Mouse (Mus musculus) adrenal gland, adult 18-20 months (tissue): ENCODE results near the gene Gpbar1. TPM values are rescaled to one million over a fixed set of nuclear protein-coding genes. Genes with fewer than 3 reads are reported as not detected.
A peak's percentile ranks its signal among the peaks of the same experiment; 100 is the strongest.
"Not testable (repeated sequence)": the region's sequence is repeated elsewhere in the genome, so short reads cannot be mapped to it uniquely, and the experiment has no call there.

Source experiments
- DNase-seq, 2 experiments: peaks; one replicate each; pipeline ENCODE4 v3.0.0; 2021 to 2022; ENCODE audit warnings: low spot score in 2 of 2
- total RNA-seq, 2 experiments: library from RNA; stranded (reverse); gene quantifications; 1 replicate in 1 of 2; 2 replicates in 1 of 2; pipeline ENCODE4 v1.2.3; 2021

Gene Gpbar1
- total RNA-seq, 2 experiments from 2014 or later = not detected

DNA sequence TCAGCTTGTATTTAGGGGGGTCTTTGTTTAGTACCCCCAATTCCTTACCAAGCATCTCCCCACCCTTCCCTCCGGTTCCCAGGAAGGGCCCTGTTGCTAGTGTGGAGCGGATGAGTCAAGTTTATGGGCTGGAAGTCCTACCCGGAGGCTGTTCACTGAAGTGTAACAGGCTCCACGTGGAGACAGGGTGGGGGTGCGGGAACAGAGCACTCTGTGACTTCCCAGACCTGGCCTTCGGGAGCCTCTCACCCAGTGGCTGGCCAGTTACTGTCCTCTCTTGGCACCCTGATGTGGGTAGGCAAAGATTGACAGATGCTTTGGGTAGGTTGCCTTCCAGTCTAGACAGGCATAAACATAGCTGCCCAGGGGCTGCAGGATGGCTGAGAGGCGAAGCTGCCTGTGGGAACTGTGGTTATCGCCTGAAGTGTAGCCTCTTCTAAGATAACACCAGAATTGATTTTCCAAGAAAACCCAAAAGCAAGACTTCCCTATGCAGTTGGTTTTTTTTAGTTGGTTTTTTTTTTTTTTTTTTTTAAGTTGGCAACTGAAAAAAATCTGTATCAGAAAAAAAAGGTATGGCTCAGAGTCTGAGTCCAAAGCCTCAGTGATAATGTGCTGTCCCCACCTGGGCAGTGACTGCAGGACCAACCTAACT lies 340 bp upstream of the Gpbar1 start:
- DNase-seq = no peak

DNA sequence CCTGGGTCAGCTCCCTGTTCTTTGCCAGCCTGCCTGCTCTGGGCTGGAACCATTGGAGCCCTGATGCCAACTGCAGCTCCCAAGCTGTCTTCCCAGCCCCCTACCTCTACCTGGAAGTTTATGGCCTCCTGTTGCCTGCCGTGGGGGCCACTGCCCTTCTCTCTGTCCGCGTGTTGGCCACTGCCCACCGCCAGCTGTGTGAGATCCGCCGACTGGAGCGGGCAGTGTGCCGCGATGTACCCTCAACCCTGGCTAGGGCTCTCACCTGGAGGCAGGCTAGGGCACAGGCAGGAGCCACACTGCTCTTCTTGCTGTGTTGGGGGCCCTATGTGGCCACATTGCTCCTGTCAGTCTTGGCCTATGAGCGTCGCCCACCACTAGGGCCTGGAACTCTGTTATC lies 638 bp downstream of the Gpbar1 start:
- DNase-seq = no peak

DNA sequence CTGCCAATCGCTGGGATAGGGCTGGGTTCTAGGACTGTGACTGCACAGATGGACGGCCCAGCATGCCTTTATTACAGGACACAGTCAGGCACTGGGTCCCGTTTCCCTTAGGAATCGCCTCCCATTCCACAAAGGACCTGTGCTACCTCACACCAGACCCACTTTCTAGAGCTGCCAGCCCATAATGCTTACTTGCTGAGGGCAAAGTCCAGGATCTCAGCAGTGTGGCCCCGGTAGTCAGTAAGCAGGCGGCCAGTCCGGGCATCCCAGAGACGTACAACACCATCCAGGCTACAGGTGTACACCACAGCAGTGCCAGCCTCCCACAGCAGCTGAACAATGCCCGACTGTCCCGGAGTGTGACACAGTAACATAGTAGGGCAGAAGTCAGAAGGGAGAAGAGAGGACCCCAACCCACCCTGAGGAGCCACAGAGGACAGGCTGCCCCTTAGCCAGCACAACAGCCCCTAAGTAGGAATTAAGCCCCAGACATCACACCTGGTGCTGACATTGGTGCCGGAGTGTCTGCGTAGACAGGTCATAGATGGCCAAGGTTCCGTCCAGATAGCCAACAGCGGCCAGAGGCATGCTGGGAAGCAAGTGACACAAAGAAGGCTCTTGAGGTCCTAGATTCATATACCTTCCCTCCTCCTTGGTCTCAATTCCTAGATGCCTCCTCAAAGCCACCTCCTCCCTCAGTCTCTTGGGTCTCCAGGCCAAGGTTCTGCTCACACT lies 2.4 kb downstream of the Gpbar1 start:
- DNase-seq = no peak

DNA sequence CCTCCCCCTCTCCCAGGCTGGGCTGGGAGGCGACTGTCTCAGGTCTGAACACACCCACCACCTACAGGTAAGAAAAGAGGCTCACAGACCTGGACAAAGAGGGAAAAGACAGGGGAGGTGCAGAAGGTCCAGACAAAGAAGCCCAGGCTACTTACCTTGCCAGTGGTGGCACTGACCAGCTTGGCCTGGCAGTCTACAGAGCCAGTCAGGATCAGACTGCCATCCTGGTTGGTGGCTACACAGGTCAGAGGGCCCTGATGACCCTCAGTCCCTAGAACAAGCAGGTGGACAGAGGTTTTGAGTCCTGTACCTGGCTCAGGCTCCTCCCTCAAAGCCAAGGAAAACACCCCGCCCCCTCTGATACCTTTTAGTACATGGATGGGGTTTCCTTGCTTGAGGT lies 3.0 kb downstream of the Gpbar1 start:
- no peak for DNase-seq

DNA sequence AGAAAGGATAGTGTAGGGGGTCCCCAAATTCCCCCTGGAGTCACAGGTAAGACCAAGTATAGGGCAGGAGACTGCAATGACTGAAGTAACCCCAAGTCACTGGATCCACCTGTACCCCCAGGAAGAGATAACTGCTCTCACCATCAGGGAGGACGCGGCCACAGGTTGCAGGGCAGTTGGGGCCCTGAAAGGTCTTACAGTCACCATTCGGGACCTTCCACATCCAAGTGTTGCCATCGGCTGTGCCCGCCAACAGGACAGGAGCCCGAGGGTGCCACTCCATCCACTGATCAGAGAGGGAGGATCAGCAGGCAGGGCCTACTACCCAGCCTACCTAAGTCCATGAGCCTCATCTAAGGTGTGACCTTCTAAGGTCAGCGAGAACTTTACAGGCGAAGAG lies 3.5 kb downstream of the Gpbar1 start:
- no peak for DNase-seq

DNA sequence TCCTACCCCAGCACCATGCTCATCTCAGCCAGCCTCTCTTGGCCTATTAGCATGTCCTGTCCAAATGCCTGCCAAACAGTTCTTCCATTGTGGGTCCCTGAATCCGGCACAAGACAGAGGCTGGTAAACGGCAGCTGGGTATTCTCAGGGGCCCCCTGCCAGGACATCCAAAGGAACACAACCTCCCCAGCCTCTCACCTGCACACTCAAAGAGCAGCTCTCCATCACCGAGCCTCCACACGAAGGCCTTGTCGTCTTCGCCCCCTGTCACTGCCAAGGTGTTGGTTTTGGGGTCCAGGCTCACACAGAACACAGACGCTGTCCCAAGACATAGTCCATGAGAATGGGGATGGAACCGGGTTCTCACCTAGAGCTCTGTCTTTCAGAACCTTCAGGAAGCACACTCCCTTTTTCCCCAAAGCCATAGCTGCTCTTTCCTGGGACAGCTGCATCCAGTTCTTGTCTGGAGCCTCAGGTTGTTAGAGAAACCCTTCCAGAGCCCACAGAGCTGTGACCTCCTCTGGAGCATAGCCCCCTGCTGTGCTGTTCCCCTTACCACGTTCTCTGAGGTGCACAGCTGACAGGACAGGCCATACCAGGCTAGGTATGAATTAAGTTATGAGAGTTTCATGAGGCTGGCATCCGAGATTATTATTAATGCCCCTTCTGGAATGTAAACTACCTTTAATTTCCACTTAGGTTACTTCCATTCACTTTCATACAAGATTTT lies 4.7 kb downstream of the Gpbar1 start:
- no peak for DNase-seq

DNA sequence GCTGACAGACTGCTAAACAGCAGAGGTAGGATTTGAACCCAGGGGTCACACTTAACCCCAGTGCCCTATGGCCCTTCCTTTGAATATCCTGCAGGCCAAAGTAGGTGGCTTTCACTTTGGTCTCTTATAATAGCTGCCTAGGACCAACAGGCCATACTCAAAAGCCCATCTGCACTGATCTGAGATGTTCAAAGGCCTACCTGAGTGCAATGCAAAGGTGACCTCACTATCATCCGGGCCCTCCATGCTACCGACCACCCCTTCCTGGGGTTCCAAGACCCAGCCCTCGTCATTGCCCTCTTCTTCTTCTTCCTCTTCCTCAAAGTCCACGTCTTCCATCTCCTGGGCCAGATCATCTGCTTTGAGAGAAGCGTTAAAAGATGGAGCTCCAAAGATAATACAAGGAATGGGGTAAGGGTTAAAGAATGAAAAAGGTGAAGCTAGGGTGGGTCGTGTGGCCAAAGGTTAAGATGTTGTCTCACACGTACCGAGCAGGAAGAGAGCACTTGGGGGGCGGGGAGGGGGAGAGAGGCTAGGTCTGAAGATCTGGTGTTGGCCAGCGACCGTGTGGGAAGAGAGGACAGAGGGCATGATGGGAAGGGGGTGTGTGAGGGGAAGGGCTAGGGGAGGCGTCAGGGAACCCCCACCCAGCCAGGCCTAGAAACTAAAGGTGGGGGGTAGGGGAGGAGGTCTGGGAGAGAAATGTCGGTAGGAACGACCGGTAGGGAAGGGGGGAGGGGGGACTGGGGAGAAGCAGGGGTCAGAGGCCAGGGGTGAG lies 5.5 kb downstream of the Gpbar1 start:
- peak in 1 of 2 experiments; percentile 54 for DNase-seq

DNA sequence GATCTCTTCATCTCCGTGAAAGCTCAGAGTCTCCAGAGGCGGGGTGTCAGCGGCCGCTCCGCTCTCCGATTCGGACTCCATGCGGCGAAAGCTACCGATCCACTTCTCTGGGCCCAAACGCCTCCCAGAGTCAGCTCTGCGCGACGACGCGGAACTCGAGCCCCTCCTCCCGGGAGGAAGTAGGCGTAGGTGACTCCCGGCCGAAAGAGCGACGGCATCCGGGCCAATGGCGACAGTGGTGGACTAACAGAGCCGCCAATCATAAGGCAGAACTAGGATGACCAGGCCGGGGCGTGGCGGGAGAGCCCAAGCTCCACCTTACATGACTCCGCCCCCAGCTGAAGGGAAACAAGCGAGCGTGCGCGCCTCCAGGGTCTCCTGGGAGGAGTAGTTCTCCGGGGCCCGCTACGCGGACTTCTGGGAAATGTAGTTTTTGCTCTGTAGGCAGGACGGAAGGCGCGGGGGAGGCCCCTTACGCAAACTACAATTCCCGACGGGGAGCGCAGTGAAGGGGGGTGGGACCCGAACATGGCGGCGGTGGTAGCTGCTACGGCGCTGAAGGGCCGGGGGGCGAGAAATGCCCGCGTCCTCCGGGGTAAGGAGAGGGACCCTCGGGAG lies 6.3 kb downstream of the Gpbar1 start, which contains the start of the genes Aamp and Pnkd:
Gene Aamp (minus strand): TSS at position 196 of the 618 bp plus-strand sequence.
Gene Pnkd (plus strand): TSS at position 388 of the 618 bp plus-strand sequence.
- peak; percentile 92 to 95 for DNase-seq

DNA sequence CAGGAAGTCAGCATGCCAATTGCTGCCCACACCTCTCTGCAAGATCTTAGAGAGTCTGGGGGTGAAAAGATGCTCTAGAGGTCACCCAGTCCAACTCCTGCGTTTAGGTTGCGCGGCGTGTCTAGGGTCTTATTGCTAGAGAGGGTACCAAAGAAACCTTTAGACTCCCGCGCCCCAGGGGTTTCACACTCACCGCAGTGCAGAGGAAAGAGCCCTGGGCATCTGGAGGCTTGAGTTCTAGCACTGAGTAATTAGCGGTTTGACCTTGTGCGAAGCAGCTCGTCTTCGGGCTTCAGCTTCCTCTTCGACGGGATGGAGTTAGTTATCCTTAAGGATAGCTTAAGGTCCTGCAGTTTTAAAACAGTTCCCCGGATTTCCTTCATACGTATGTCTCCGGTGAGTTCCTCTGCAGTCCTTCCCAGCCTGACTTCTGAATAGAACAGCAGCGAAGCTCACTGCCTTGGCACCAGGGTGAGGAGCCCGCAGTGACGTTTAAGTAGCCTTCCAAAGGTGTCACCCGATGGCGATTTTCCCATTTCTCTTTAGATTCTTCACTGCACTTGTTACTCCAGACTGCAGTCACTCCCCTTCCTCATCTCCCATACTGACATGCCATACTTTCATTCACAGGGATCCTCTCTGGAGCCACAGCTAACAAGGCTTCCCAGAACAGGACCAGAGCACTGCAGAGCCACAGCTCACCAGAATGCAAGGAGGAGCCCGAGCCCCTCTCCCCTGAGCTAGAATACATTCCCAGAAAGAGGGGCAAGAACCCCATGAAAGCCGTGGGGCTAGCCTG lies 7.1 kb downstream of the Gpbar1 start:
- DNase-seq = no peak

DNA sequence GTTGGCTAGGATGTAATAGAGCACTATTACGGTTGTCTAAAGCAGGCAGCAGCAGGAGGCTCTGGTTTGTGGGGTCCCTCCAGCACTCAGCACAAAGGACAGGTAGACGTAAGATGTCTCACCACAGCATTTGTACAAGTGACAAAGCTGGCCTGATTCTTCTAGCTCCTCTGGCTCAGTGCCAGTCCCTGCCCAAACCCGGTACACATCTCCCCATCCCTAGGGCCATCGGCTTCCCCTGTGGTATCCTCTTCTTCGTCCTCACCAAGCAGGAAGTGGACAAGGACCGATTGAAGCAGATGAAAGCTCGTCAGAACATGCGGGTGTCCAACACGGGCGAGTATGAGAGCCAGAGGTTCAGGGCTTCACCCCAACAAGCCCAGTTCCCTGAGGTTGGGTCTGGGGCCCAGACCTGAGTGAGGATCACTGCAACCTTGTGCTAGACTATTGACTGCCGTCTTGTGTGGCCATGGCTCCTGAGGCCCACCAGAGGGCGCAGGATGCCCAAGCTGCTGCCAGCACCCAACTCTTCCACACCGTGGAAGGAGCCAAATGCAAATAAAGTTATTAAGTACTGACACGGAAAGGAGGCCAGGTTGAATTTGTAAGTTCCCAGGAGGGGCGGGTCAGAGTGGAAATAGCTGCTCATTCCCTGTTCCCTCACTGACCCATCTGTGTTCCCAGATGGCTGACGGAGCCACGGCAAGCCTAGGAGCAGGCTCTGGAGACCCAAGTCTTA lies 8.7 kb downstream of the Gpbar1 start:
- DNase-seq = not testable (repeated sequence)

DNA sequence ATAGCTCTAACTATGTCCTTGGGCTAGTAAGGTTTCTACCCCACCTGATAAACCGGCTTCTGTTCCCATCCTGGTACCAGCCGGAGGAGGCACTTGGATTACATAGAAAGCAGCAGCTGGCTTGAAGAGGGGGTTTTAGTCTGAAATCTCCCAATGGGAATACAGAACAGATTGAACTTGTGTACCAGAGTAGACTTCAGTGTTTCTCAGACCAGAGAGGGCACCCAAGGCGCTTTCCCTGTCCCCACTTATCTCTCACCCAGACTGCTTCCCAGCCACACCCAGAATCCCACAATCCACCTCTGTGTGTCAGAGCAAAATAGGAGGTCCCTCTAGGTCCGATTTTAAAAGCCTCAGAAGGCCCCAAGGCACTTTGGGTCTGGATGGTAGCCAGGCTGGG lies 10.0 kb downstream of the Gpbar1 start:
- DNase-seq = no peak

DNA sequence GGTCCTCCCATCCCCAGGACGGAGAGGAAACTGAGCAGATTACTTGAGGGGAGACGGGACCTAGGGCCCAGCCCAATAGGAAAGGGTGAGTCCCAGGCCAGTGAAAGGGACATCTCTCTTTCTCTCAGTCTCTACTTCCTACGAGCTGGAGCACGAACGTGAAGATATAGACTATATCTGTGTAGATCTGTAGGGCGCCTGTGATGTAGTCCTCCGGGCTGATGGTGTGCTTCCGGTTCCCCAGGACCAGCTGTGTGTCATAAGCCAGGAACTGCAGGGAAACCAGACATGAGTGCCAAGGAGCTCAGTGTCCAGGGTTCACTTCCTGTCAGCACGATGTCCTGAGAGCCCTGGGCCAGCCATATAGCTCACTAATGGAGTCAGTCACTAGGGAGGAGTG lies 10.9 kb downstream of the Gpbar1 start:
- DNase-seq = no peak

DNA sequence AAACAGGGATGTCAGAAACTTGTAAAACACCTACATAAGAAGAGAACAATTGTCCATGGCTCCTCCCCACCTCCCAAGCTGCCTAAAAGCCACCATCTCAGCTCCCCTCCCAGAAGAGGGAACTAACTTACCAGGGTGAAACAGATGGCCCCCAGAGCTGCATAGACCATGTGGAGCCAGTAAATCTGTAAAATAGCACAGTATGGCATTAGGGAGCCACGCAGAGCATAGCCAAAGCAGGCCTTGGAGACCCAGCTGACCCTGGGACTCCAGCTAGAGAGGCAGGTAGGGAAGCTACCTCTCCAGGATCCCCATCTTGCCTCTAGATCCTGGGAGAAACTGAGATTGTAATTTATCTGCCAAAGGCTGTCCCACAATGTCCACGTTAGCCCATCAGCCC lies 11.4 kb downstream of the Gpbar1 start:
- no peak for DNase-seq

DNA sequence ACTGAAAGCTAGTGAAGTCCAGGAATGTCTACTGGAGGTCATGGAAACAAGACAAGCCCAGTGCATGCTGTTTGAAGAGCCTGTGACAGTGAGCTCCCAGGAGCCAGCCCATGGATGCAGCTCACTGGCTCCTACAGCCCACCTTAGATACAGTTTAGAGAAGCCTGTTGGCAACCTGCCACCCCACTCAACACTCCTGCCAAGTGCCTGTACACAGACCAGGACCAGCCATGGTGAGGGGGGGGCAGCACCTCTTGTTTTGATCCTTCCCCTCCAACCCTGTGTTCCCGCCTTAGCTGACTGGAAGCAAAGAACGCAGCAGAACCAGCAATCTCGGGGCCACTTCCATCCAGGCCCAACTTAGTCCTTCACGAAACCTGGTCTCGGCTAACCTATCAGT lies 11.8 kb downstream of the Gpbar1 start:
- no peak for DNase-seq

DNA sequence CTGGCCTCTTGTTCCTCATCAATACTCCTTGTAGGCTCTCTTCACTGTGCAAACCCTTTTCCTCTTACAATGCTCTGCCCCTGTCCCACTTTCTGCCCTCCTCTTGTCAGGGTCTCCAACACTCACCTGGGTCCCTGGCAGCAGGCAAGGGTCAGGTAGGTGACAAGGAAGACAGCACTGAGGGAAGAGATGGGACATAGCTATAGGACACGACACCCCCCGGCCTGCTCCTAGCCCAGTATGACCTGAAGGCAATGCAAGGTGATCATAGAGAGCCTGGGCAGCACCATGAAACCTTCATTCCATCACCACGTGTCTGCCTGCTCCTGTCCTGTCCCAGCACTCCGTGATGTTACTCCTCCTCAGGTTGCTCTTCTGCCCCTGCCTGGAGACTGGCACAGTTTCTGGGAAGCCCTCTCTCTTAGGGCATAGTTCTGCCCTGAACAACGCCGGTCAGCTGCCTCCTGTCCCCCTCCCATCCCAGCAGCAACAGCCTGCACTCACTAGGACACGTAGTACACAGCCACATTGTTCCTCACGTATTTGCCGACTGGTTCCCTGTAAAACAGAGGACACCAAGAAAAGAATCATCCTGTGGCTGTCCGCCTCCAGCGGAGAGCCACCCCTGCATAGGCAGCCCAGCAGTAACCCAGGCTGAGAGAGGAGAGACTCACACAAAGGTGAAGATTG lies 14.1 kb downstream of the Gpbar1 start:
- DNase-seq = no peak

DNA sequence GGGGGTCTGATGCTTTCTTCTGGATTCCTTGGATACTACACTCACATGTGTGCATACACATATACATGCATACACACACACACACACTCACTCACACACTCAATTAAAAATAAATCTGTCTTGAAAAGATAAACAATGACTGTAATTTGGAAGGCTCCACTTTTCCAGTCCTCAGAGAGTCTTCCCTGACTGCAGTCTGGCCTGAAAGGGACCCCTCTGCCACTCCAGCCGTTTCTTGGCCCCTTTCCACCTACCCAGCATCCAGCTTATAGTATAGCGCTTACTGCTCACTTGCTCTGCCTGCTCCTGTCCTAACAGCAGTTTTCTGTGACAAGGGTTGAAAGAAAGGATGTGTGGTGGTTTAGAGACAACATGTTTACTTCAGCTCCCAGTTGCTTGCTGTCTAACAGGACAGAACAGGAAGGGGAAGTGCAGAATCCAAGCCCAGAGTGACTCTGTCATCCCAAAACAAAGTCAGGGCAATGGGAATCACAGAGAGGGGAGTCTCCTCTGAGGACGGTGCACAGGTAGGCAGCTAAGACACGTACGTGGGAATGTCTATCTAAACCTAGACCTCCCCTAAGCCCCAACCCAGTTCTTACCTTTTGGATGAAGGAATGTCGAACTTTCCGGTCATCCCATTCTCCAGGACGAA lies 15.1 kb downstream of the Gpbar1 start:
- no peak for DNase-seq

DNA sequence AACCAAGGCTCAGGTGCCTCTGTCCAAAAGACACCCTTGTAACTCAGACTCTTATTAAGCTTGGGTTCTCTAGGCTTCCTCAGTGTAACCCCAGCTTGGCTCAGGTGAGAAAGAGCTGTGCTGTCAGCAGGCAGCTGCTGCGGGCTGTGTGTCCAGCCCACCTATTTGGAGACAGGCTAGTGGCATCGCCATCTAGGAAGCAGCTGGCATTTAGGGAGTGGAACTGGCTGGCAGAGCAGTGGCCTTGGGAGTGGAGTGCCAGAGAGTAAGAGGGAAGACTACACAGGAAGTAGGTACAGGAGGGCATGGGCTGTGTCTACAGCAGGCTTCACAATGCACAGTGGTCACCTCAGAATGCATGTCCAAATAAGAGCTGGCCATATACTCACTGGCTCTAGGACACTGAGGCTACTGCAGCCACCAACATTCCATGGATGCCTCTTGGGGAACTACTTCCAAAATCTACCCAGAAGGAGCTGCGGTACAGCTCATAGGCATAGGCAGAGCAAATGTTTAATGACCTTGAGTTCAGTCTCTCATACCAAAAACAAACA lies 15.8 kb downstream of the Gpbar1 start:
- no peak for DNase-seq
